24 mouse cellular contexts compared by ENCODE assay signal in genomic region chr6:51653753-51654152, GRCm38 (mm10).
DNase-seq lines count a peak whose midpoint lies in the region; ATAC-seq and TF ChIP-seq lines count a peak whose summit lies in the region.
"Had no signal": no experiment of that assay in that cellular context is flagged by ENCODE, and none has a peak within 500 bp of the region (broad histone marks: within the 10 kb centered on the region; RNA-seq: fewer than 3 reads in every experiment).

No protein-coding gene starts in this region.

- no peak overlapping the region for H3K4me3 ChIP-seq in liver, adult 2 months (ENCODE audit: insufficient read depth, low read depth, low read length)
- no peak overlapping the region for H3K4me3 ChIP-seq in liver, embryonic 13.5 days (replicated peaks)
- no peak overlapping the region for H3K4me3 ChIP-seq in liver, embryonic 16.5 days (ENCODE audit: low read depth, low read length)
- H3K4me3 ChIP-seq in intestine, postnatal 0 days (ENCODE audit: low read depth, low read length) = no peak overlapping the region
- H3K4me3 ChIP-seq: embryonic facial prominence, embryonic 10.5 days; embryonic facial prominence, embryonic 12.5 days; forebrain, embryonic 13.5 days; forebrain, embryonic 15.5 days had no signal

- WGBS in liver, adult 2 months = 44% methylated on average over 8 of the region's 8 CpGs
- WGBS in liver, embryonic 13.5 days (ENCODE audit: insufficient replicate concordance) = 63% methylated on average over 8 of the region's 8 CpGs
- 67% methylated on average over 8 of the region's 8 CpGs for WGBS in liver, embryonic 16.5 days (ENCODE audit: insufficient replicate concordance)
- 66% methylated on average over 8 of the region's 8 CpGs for WGBS in intestine, postnatal 0 days

- H3K4me2 ChIP-seq in liver, embryonic 13.5 days = no peak overlapping the region
- H3K4me2 ChIP-seq in liver, embryonic 16.5 days (ENCODE audit: low read depth, low read length) = no peak overlapping the region
- H3K4me2 ChIP-seq in intestine, postnatal 0 days (replicated peaks; ENCODE audit: low read depth) = no peak overlapping the region
- H3K4me2 ChIP-seq: embryonic facial prominence, embryonic 12.5 days; forebrain, embryonic 13.5 days; forebrain, embryonic 15.5 days had no signal

- H3K27me3 ChIP-seq in liver, adult 2 months (ENCODE audit: control insufficient read depth, insufficient read depth, low read length) = no peaks in the 10 kb centered on the region
- H3K27me3 ChIP-seq in liver, embryonic 13.5 days = no peaks in the 10 kb centered on the region
- no peaks in the 10 kb centered on the region for H3K27me3 ChIP-seq in liver, embryonic 16.5 days (ENCODE audit: control insufficient read depth, insufficient read depth, low read depth, low read length)
- no peaks in the 10 kb centered on the region for H3K27me3 ChIP-seq in intestine, postnatal 0 days (replicated peaks; ENCODE audit: control insufficient read depth, insufficient read depth, low read length)
- H3K27me3 ChIP-seq: CH12.LX; embryonic facial prominence, embryonic 12.5 days; forebrain, embryonic 13.5 days; forebrain, embryonic 15.5 days had no signal

- no peaks in the 10 kb centered on the region for H3K9me3 ChIP-seq in liver, embryonic 13.5 days (replicated peaks)
- H3K9me3 ChIP-seq in liver, embryonic 16.5 days (replicated peaks; ENCODE audit: control insufficient read depth, low read length) = no peaks in the 10 kb centered on the region
- H3K9me3 ChIP-seq in intestine, postnatal 0 days (ENCODE audit: control insufficient read depth) = no peaks in the 10 kb centered on the region
- H3K9me3 ChIP-seq: embryonic facial prominence, embryonic 10.5 days; embryonic facial prominence, embryonic 12.5 days; forebrain, embryonic 13.5 days; forebrain, embryonic 15.5 days had no signal

- H3K36me3 ChIP-seq in liver, adult 2 months (ENCODE audit: control insufficient read depth, insufficient read depth, low read length) = no peaks in the 10 kb centered on the region
- H3K36me3 ChIP-seq in liver, embryonic 13.5 days = no peaks in the 10 kb centered on the region
- H3K36me3 ChIP-seq in liver, embryonic 16.5 days (ENCODE audit: control insufficient read depth, insufficient read depth) = no peaks in the 10 kb centered on the region
- no peaks in the 10 kb centered on the region for H3K36me3 ChIP-seq in intestine, postnatal 0 days (ENCODE audit: control insufficient read depth, insufficient read depth)
- H3K36me3 ChIP-seq: embryonic facial prominence, embryonic 10.5 days; embryonic facial prominence, embryonic 12.5 days; forebrain, embryonic 15.5 days had no signal

- no peak overlapping the region for H3K9ac ChIP-seq in liver, adult 2 months (ENCODE audit: low read depth, low read length)
- H3K9ac ChIP-seq in liver, embryonic 13.5 days = no peak overlapping the region
- no peak overlapping the region for H3K9ac ChIP-seq in liver, embryonic 16.5 days (ENCODE audit: low read depth, low read length)
- H3K9ac ChIP-seq in intestine, postnatal 0 days (ENCODE audit: low read depth, low read length) = no peak overlapping the region
- H3K9ac ChIP-seq: embryonic facial prominence, embryonic 12.5 days; forebrain, embryonic 13.5 days; forebrain, embryonic 15.5 days had no signal

- peaks cover 6% of the 10 kb centered on the region for H3K4me1 ChIP-seq in liver, adult 2 months (ENCODE audit: control insufficient read depth, insufficient read depth, low read length)
- H3K4me1 ChIP-seq in liver, embryonic 13.5 days (replicated peaks) = peaks cover 6% of the 10 kb centered on the region
- H3K4me1 ChIP-seq in liver, embryonic 16.5 days (ENCODE audit: control insufficient read depth, low read depth, low read length) = peaks cover 4% of the 10 kb centered on the region
- H3K4me1 ChIP-seq in intestine, postnatal 0 days (replicated peaks; ENCODE audit: control insufficient read depth, insufficient read depth, low read length) = no peaks in the 10 kb centered on the region
- H3K4me1 ChIP-seq: embryonic facial prominence, embryonic 12.5 days had no signal

- TF ChIP-seq POLR2A in liver, adult 2 months (IDR thresholded peaks at IDR 0.05; ENCODE audit: extremely low read depth, insufficient read depth, low read length) = no peak

- TF ChIP-seq CTCF in liver, adult 2 months (IDR thresholded peaks at IDR 0.05; ENCODE audit: low read depth, low read length) = no peak
- no peak for TF ChIP-seq CTCF in intestine, postnatal 0 days (IDR thresholded peaks at IDR 0.05; ENCODE audit: low read depth)

- H3K27ac ChIP-seq in liver, adult 2 months (replicated peaks; ENCODE audit: insufficient read depth, low read depth, low read length) = no peak overlapping the region
- no peak overlapping the region for H3K27ac ChIP-seq in liver, embryonic 13.5 days
- H3K27ac ChIP-seq in liver, embryonic 16.5 days (ENCODE audit: low read length) = no peak overlapping the region
- H3K27ac ChIP-seq in intestine, postnatal 0 days (ENCODE audit: low read depth, low read length) = no peak overlapping the region
- H3K27ac ChIP-seq: embryonic facial prominence, embryonic 10.5 days; embryonic facial prominence, embryonic 12.5 days had no signal

- no peaks in the 10 kb centered on the region for H3K79me2 ChIP-seq in liver, adult 2 months (ENCODE audit: control insufficient read depth, insufficient read depth, low read length)

- ATAC-seq in liver, embryonic 13.5 days (ENCODE audit: low read depth) = peak; percentile 48; the same call in 1 of the 2 replicates
- ATAC-seq in liver, embryonic 16.5 days (ENCODE audit: low read depth) = peak; percentile 76
- ATAC-seq in intestine, postnatal 0 days = no peak
- ATAC-seq: activated CD4-positive, CD25-positive, alpha-beta regulatory T cell, adult 4 months; CD4-positive, CD25-positive, alpha-beta regulatory T cell, adult 4 months; forebrain, embryonic 13.5 days; forebrain, embryonic 15.5 days had no signal

- peak; percentile 59 for DNase-seq in liver, adult 2 months (ENCODE audit: extremely low read depth, low read depth, low spot score)
- DNase-seq in liver (no peak), ES-CJ7 (ENCODE audit: low read depth, low spot score) (peak; percentile 33)
- no peak for DNase-seq in liver, embryonic 13.5 days
- no peak for DNase-seq in left cerebral cortex, adult 18-20 months (ENCODE audit: low spot score in 2 of 2)
- no peak for DNase-seq in layer of hippocampus, postnatal 14 days (ENCODE audit: low spot score in 2 of 2)
- DNase-seq: adrenal gland, adult 8-10 months; adrenal gland, postnatal 14 days; adrenal gland, postnatal 36 days; B cell, adult 2 months; cerebellum, adult 11-12 months; cerebellum, adult 2 months; cerebellum, adult 9-10 months; cerebellum, postnatal 10 days; cerebellum, postnatal 25 days had no signal

Comparison
In these comparisons a context has a peak if more than half of its experiments do, and no peak if none do; other contexts are left out.
1. DNase-seq: peak in liver, adult 2 months (single experiment) and ES-CJ7 (single experiment); none in liver (single experiment), liver, embryonic 13.5 days (single experiment), left cerebral cortex, adult 18-20 months (0 of 2) and layer of hippocampus, postnatal 14 days (0 of 2).